Mouse (Mus musculus): ENCODE data around the gene Brf1. TPM values are rescaled to one million over a fixed set of nuclear protein-coding genes. Genes with fewer than 3 reads are reported as not detected.

Brf1 gene
- polyA plus RNA-seq, 1 experiment from 2014 or later = 58.5 TPM

DNA sequence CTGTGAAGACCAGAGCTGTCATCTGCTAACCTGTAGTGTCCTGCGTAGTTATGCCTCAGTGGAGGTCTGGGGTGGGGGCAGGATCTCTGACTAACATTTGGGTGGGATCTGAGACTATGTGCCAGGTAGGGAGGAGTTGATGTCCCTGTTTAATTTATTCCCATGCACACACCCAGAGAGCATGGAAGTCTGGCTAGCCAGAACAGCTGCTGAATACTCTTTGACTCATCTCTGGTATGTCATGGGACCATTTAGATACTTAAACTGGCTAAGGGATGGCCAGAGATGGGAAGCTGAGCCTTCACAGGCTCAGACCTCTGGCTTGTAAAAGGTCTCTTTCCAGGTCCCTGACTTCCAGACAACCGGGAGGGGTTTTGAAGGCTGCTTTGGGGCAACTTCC lies 27.0 kb upstream of the Brf1 start:
- 97% methylated on average over 2 of the region's 2 CpGs for WGBS
- ATAC-seq (ENCODE audit: insufficient read depth, low FRiP score, low TSS enrichment) (no peak), DNase-seq (ENCODE audit: low spot score) (no peak)
- no peak overlapping the region for H3K27ac ChIP-seq (ENCODE audit: low read depth, low read length)
- H3K4me3 ChIP-seq (ENCODE audit: low read depth, low read length) = no peak overlapping the region
- H3K36me3 ChIP-seq (ENCODE audit: control insufficient read depth, insufficient read depth, low read length) = peaks cover 2% of the 10 kb centered on the region; the same call in 1 of the 2 replicates
- H3K9ac ChIP-seq (ENCODE audit: low read length) = no peak overlapping the region
- H3K9me3 ChIP-seq (ENCODE audit: control insufficient read depth, low read length) = no peaks in the 10 kb centered on the region
- no peaks in the 10 kb centered on the region for H3K27me3 ChIP-seq (ENCODE audit: control insufficient read depth, insufficient read depth, low read length)
- peaks cover 12% of the 10 kb centered on the region; the same call in 1 of the 2 replicates for H3K4me1 ChIP-seq (ENCODE audit: control insufficient read depth, insufficient read depth, low read length)
- no peak overlapping the region for H3K4me2 ChIP-seq (ENCODE audit: low read depth)

DNA sequence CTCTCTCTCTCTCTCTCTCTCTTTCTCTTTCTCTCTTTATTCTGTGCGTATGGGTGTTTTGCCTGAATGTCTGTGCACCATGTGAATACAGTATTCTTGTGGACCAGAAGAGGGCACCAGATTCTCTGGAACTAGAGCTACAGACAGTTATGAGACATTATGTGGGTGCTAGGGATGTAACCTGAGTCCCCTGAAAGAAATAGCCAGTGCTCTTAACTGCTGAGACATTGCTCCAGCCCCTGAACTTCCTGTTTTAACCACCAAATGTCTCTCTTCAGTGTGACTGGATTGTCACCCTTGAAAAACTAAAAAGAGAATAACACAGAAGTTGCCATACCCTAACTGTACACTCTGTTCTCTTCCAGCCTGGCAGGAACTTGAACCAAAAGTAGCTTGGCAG lies 26.1 kb upstream of the Brf1 start:
- Histone ChIP-seq H3K4me2 (ENCODE audit: low read depth) (no peak overlapping the region), H3K4me3 (ENCODE audit: low read depth, low read length) (no peak overlapping the region), H3K9ac (ENCODE audit: low read length) (no peak overlapping the region), H3K27ac (ENCODE audit: low read depth, low read length) (no peak overlapping the region), H3K9me3 (ENCODE audit: control insufficient read depth, low read length) (no peaks in the 10 kb centered on the region), H3K27me3 (ENCODE audit: control insufficient read depth, insufficient read depth, low read length) (no peaks in the 10 kb centered on the region), H3K4me1 (ENCODE audit: control insufficient read depth, insufficient read depth, low read length) (0 out of 2 replicates have a peak, but pooled peaks cover 9% of the 10 kb centered on the region), H3K36me3 (ENCODE audit: control insufficient read depth, insufficient read depth, low read length) (peaks cover 2% of the 10 kb centered on the region; the same call in 1 of the 2 replicates)
- no peak for ATAC-seq (ENCODE audit: insufficient read depth, low FRiP score, low TSS enrichment)
- WGBS = 100% methylated on average over 1 of the region's 1 CpGs
- DNase-seq (ENCODE audit: low spot score) = no peak

GRCm38 (mm10) chr12:113023082-113023481 lies 22.6 kb upstream of the Brf1 start:
- H3K27ac ChIP-seq (ENCODE audit: low read depth, low read length) = no peak overlapping the region
- DNase-seq (ENCODE audit: low spot score) = no peak
- no peaks in the 10 kb centered on the region for H3K27me3 ChIP-seq (ENCODE audit: control insufficient read depth, insufficient read depth, low read length)
- no peak overlapping the region for H3K4me2 ChIP-seq (ENCODE audit: low read depth)
- H3K9me3 ChIP-seq (ENCODE audit: control insufficient read depth, low read length) = no peaks in the 10 kb centered on the region
- no peak overlapping the region for H3K4me3 ChIP-seq (ENCODE audit: low read depth, low read length)
- WGBS = 93% methylated on average over 4 of the region's 4 CpGs
- H3K4me1 ChIP-seq (ENCODE audit: control insufficient read depth, insufficient read depth, low read length) = 0 out of 2 replicates have a peak, but pooled peaks cover 3% of the 10 kb centered on the region
- no peak for ATAC-seq (ENCODE audit: insufficient read depth, low FRiP score, low TSS enrichment)
- H3K9ac ChIP-seq (ENCODE audit: low read length) = no peak overlapping the region
- peaks cover 5% of the 10 kb centered on the region for H3K36me3 ChIP-seq (ENCODE audit: control insufficient read depth, insufficient read depth, low read length)

GRCm38 (mm10) chr12:113021488-113021887 lies 21.0 kb upstream of the Brf1 start:
- peaks cover 5% of the 10 kb centered on the region for H3K36me3 ChIP-seq (ENCODE audit: control insufficient read depth, insufficient read depth, low read length)
- H3K9ac ChIP-seq (ENCODE audit: low read length) = no peak overlapping the region
- ATAC-seq (ENCODE audit: insufficient read depth, low FRiP score, low TSS enrichment) (no peak), DNase-seq (ENCODE audit: low spot score) (no peak)
- H3K27me3 ChIP-seq (ENCODE audit: control insufficient read depth, insufficient read depth, low read length) = no peaks in the 10 kb centered on the region
- H3K4me2 ChIP-seq (ENCODE audit: low read depth) = no peak overlapping the region
- no peak overlapping the region for H3K27ac ChIP-seq (ENCODE audit: low read depth, low read length)
- no peak overlapping the region for H3K4me3 ChIP-seq (ENCODE audit: low read depth, low read length)
- H3K4me1 ChIP-seq (ENCODE audit: control insufficient read depth, insufficient read depth, low read length) = peaks cover 4% of the 10 kb centered on the region; the same call in 1 of the 2 replicates
- H3K9me3 ChIP-seq (ENCODE audit: control insufficient read depth, low read length) = no peaks in the 10 kb centered on the region

DNA sequence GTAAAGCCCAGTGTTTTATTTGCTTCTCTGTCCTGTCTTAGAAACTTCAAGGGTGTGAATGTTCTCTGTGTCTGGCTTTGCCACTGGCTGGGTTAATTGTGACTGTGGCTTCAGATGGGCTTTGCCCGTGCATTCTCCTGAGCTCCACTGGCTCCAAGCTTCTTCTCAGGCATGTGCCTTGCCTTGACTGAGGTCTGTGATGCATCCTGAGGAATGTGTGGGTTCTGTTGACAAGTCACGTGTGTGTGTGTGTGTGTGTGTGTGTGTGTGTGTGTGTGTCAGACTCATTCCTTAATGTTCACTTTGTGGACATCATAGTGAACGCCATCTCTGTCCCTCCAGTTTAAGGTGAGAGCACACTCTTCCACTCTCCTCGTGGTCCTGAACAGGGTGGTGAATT lies 18.3 kb upstream of the Brf1 start:
- no peak overlapping the region for H3K9ac ChIP-seq (ENCODE audit: low read length)
- H3K4me3 ChIP-seq (ENCODE audit: low read depth, low read length) = no peak overlapping the region
- H3K9me3 ChIP-seq (ENCODE audit: control insufficient read depth, low read length) = no peaks in the 10 kb centered on the region
- DNase-seq (ENCODE audit: low spot score) (no peak), ATAC-seq (ENCODE audit: insufficient read depth, low FRiP score, low TSS enrichment) (no peak)
- no peaks in the 10 kb centered on the region for H3K27me3 ChIP-seq (ENCODE audit: control insufficient read depth, insufficient read depth, low read length)
- H3K4me2 ChIP-seq (ENCODE audit: low read depth) = no peak overlapping the region
- WGBS = 88% methylated on average over 4 of the region's 4 CpGs
- H3K4me1 ChIP-seq (ENCODE audit: control insufficient read depth, insufficient read depth, low read length) = peaks cover 14% of the 10 kb centered on the region
- peaks cover 3% of the 10 kb centered on the region for H3K36me3 ChIP-seq (ENCODE audit: control insufficient read depth, insufficient read depth, low read length)
- no peak overlapping the region for H3K27ac ChIP-seq (ENCODE audit: low read depth, low read length)

GRCm38 (mm10) chr12:113017429-113017984 lies 17.0 kb upstream of the Brf1 start:
- peaks cover 3% of the 10 kb centered on the region for H3K36me3 ChIP-seq (ENCODE audit: control insufficient read depth, insufficient read depth, low read length)
- ATAC-seq (ENCODE audit: insufficient read depth, low FRiP score, low TSS enrichment) (no peak), DNase-seq (ENCODE audit: low spot score) (no peak)
- no peak overlapping the region for H3K9ac ChIP-seq (ENCODE audit: low read length)
- H3K27ac ChIP-seq (ENCODE audit: low read depth, low read length) = no peak overlapping the region
- H3K4me2 ChIP-seq (ENCODE audit: low read depth) = no peak overlapping the region
- H3K9me3 ChIP-seq (ENCODE audit: control insufficient read depth, low read length) = no peaks in the 10 kb centered on the region
- no peak overlapping the region for H3K4me3 ChIP-seq (ENCODE audit: low read depth, low read length)
- peaks cover 26% of the 10 kb centered on the region for H3K4me1 ChIP-seq (ENCODE audit: control insufficient read depth, insufficient read depth, low read length)
- H3K27me3 ChIP-seq (ENCODE audit: control insufficient read depth, insufficient read depth, low read length) = no peaks in the 10 kb centered on the region
- WGBS = 78% methylated on average over 9 of the region's 9 CpGs

DNA sequence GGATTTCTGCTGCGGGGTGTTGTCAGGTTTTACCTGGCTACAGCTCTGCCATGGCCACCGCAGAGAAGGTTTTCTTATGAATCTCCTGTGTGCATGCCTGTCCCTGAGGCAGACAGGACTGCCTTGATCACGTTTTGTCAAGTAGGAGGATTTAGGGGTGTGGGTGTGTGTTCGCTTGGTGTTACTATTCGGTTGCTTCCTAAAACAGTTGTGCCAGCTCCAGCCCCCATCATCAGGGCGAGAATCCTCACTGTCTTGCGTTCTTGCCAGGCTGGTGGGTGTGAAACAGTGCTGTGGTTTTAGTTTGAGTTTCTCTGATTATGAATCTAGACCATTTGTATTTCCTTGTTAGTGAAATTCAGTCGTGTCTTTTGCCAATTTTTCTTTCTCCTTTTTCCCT lies 16.5 kb upstream of the Brf1 start:
- Histone ChIP-seq H3K4me2 (ENCODE audit: low read depth) (no peak overlapping the region), H3K36me3 (ENCODE audit: control insufficient read depth, insufficient read depth, low read length) (peaks cover 3% of the 10 kb centered on the region), H3K9ac (ENCODE audit: low read length) (0 out of 2 replicates have a peak overlapping the region, but pooled peaks have one; percentile 4), H3K4me3 (ENCODE audit: low read depth, low read length) (no peak overlapping the region), H3K27me3 (ENCODE audit: control insufficient read depth, insufficient read depth, low read length) (no peaks in the 10 kb centered on the region), H3K27ac (ENCODE audit: low read depth, low read length) (no peak overlapping the region), H3K4me1 (ENCODE audit: control insufficient read depth, insufficient read depth, low read length) (peaks cover 26% of the 10 kb centered on the region), H3K9me3 (ENCODE audit: control insufficient read depth, low read length) (no peaks in the 10 kb centered on the region)
- ATAC-seq (ENCODE audit: insufficient read depth, low FRiP score, low TSS enrichment) (no peak), DNase-seq (ENCODE audit: low spot score) (no peak)
- 80% methylated on average over 8 of the region's 8 CpGs for WGBS

DNA sequence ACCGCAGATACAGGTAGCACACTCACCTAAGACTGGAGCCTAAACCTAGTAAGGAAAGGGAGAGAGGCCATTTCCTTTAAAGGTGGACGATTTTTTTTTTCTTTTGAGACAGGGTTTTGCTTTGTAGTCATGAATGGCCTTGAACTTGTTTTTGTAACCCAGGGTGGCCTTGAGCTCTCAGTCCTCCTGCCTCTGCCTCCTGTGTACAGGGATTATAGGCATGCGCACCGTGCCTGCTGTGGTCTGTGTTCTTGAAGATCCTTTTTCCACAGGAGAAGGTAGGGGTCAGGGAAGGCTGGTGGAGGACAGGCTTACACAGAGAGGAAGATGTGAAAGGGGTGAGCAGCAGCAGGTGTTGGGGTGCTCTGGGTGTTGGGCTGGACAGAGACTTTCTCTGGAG lies 15.5 kb upstream of the Brf1 start:
- H3K4me2 ChIP-seq (ENCODE audit: low read depth) = peak overlapping the region; percentile 9; the same call in 1 of the 2 replicates
- H3K4me3 ChIP-seq (ENCODE audit: low read depth, low read length) = no peak overlapping the region

More for the DNA sequence above, 15.5 kb upstream of the Brf1 start:
- WGBS = 82% methylated on average over 4 of the region's 4 CpGs
- Histone ChIP-seq H3K27me3 (ENCODE audit: control insufficient read depth, insufficient read depth, low read length) (no peaks in the 10 kb centered on the region), H3K4me1 (ENCODE audit: control insufficient read depth, insufficient read depth, low read length) (peaks cover 26% of the 10 kb centered on the region), H3K9me3 (ENCODE audit: control insufficient read depth, low read length) (no peaks in the 10 kb centered on the region), H3K9ac (ENCODE audit: low read length) (peak overlapping the region; percentile 80; the same call in 1 of the 2 replicates), H3K36me3 (ENCODE audit: control insufficient read depth, insufficient read depth, low read length) (peaks cover 3% of the 10 kb centered on the region), H3K27ac (ENCODE audit: low read depth, low read length) (no peak overlapping the region)
- ATAC-seq (ENCODE audit: insufficient read depth, low FRiP score, low TSS enrichment) = no peak
- DNase-seq (ENCODE audit: low spot score) = no peak
